25 mouse cellular contexts compared by ENCODE assay signal in genomic region chr5:66764129-66764528, GRCm38 (mm10).
"Had no signal": no experiment of that assay in that cellular context is flagged by ENCODE, and none has a peak within 500 bp of the region (broad histone marks: within the 10 kb centered on the region; RNA-seq: fewer than 3 reads in every experiment).

No protein-coding gene starts in this region.

- H3K4me1 ChIP-seq: heart, embryonic 15.5 days had no signal

- H3K9me3 ChIP-seq: heart, embryonic 13.5 days; heart, embryonic 15.5 days; hindbrain, embryonic 13.5 days; hindbrain, embryonic 15.5 days; kidney, embryonic 15.5 days; limb, embryonic 13.5 days; limb, embryonic 15.5 days; liver, embryonic 13.5 days had no signal

- H3K4me2 ChIP-seq: heart, embryonic 11.5 days; heart, embryonic 13.5 days; heart, embryonic 15.5 days; hindbrain, embryonic 13.5 days; hindbrain, embryonic 15.5 days; kidney, embryonic 15.5 days; limb, embryonic 13.5 days; limb, embryonic 15.5 days; liver, embryonic 13.5 days had no signal

- H3K27ac ChIP-seq: heart, adult 2 months; heart, embryonic 13.5 days; heart, embryonic 15.5 days; hindbrain, embryonic 13.5 days; hindbrain, embryonic 15.5 days; kidney, embryonic 15.5 days; kidney, postnatal 0 days; limb, embryonic 13.5 days; limb, embryonic 15.5 days; liver, embryonic 13.5 days had no signal

- H3K36me3 ChIP-seq: heart, embryonic 13.5 days; heart, embryonic 15.5 days; hindbrain, embryonic 13.5 days; hindbrain, embryonic 15.5 days; kidney, embryonic 15.5 days; limb, embryonic 13.5 days; limb, embryonic 15.5 days; liver, embryonic 13.5 days had no signal

- H3K4me3 ChIP-seq: heart, adult 2 months; heart, embryonic 13.5 days; heart, embryonic 15.5 days; hindbrain, embryonic 13.5 days; hindbrain, embryonic 15.5 days; kidney, embryonic 15.5 days; limb, embryonic 13.5 days; limb, embryonic 15.5 days; liver, embryonic 13.5 days had no signal

- H3K9ac ChIP-seq: forebrain, postnatal 0 days; heart, embryonic 13.5 days; heart, embryonic 15.5 days; hindbrain, embryonic 13.5 days; hindbrain, embryonic 15.5 days; kidney, embryonic 15.5 days; limb, embryonic 13.5 days; limb, embryonic 15.5 days; liver, embryonic 13.5 days had no signal

- H3K27me3 ChIP-seq: hindbrain, embryonic 13.5 days; hindbrain, embryonic 15.5 days; kidney, embryonic 15.5 days; limb, embryonic 13.5 days; limb, embryonic 15.5 days; liver, embryonic 13.5 days had no signal

- ATAC-seq: forebrain, postnatal 0 days; intestine, embryonic 16.5 days had no signal

- DNase-seq: forebrain, postnatal 0 days; gastrocnemius, postnatal 14 days; gastrocnemius, postnatal 36 days; heart, adult 2 months; heart, postnatal 14 days; heart, postnatal 36 days; kidney, adult 11 months; kidney, adult 2 months; kidney, adult 9 months; kidney, postnatal 14 days; kidney, postnatal 36 days; layer of hippocampus, adult 9-11 months; layer of hippocampus, postnatal 36 days; left cerebral cortex, postnatal 4 days; liver, embryonic 13.5 days had no signal
